Mouse (Mus musculus): ENCODE data around the gene Agtpbp1.

DNA sequence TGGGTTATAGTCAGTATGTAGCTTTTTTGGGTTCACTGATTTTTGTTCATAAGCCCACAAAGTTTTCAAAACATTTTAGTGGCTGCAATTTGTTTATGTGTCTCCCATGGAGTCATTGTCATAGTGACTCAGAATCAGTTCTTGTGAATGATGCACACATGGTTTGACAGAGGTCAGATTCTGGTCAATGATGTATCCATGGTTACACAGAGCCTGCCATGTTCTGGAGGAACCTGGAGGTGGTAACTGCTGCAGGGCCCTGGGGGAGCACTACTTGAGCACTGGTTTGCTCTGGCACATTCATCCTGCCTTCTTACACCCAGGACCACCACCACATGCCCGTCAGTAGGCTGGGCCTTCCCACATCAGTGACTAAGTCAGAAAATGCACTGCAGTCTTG, 19.5 kb upstream of the Agtpbp1 start:
- TF ChIP-seq CTCF (IDR thresholded peaks at IDR 0.05; ENCODE audit: extremely low read depth, insufficient read length, insufficient replicate concordance, low read depth, low read length) (no peak), POLR2A (IDR thresholded peaks at IDR 0.05; ENCODE audit: low read depth, low read length) (no peak)
